ENCODE assay signal across 28 mouse cellular contexts in the genomic region with DNA sequence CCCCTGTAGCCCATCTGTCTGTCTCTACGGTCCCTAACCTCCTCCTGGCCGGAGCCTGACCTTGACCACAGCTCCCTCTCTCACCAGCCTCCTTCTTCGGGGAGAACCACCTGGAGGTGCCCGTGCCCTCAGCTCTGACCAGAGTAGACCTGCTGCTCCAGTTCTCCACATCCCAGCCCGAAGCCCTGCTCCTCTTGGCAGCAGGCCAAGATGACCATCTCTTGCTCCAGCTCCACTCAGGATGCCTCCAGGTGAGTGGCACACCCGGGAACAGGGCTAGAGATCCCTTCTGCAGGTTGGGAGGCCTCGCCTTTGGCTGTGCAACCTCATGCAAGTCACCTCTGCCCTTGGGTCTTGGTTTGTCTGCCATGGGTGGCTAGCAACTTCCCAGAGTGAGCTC. TPM values are rescaled to one million over a fixed set of nuclear protein-coding genes. Genes with fewer than 3 reads are reported as not detected.
DNase-seq lines count a peak whose midpoint lies in the region.
"Had no signal": no experiment of that assay in that cellular context is flagged by ENCODE, and none has a peak within 500 bp of the region (broad histone marks: within the 10 kb centered on the region; RNA-seq: fewer than 3 reads in every experiment).

No protein-coding gene starts in this region.

- WGBS in heart, embryonic 10.5 days: 85% methylated on average over 7 of the region's 7 CpGs

- peaks cover 34% of the 10 kb centered on the region for H3K4me1 ChIP-seq in heart, embryonic 10.5 days

- DNase-seq in gastrocnemius, postnatal 25 days: peak; percentile 8
- DNase-seq in gastrocnemius, postnatal 4 days (ENCODE audit: low spot score in 2 of 2): no peak
- DNase-seq in heart, embryonic 10.5 days (ENCODE audit: low spot score): no peak
- DNase-seq in heart, adult 18-20 months: no peak
- DNase-seq in testis, postnatal 10 days (ENCODE audit: low spot score): peak; percentile 57
- no peak for DNase-seq in testis, postnatal 14 days (ENCODE audit: low spot score)
- DNase-seq: adrenal gland, adult 2 months; adrenal gland, postnatal 14 days; B cell, adult 2 months; cerebellum, adult 11 months; cerebellum, adult 2 months; cerebellum, adult 9-11 months; kidney, adult 11 months; kidney, adult 8-10 months had no signal

- H3K36me3 ChIP-seq in heart, embryonic 10.5 days: peaks cover 64% of the 10 kb centered on the region
- H3K36me3 ChIP-seq: G1E; hindbrain, embryonic 10.5 days; hindbrain, embryonic 13.5 days had no signal

- H3K27me3 ChIP-seq in heart, embryonic 10.5 days (ENCODE audit: insufficient read depth, poor library complexity, severe bottlenecking): peaks cover 17% of the 10 kb centered on the region; the same call in 1 of the 2 replicates
- H3K27me3 ChIP-seq: embryonic facial prominence, embryonic 15.5 days; heart, embryonic 13.5 days; hindbrain, embryonic 13.5 days; intestine, embryonic 15.5 days had no signal

- H3K4me3 ChIP-seq in heart, embryonic 10.5 days: no peak overlapping the region
- H3K4me3 ChIP-seq: embryonic facial prominence, embryonic 12.5 days; embryonic facial prominence, embryonic 15.5 days; heart, embryonic 13.5 days; hindbrain, embryonic 10.5 days; hindbrain, embryonic 13.5 days; intestine, embryonic 15.5 days had no signal

- no peaks in the 10 kb centered on the region for H3K9me3 ChIP-seq in heart, embryonic 10.5 days
- H3K9me3 ChIP-seq: embryonic facial prominence, embryonic 12.5 days; embryonic facial prominence, embryonic 15.5 days; G1E; heart, embryonic 13.5 days; hindbrain, embryonic 10.5 days; hindbrain, embryonic 13.5 days; intestine, embryonic 15.5 days had no signal

- H3K27ac ChIP-seq in heart, embryonic 10.5 days: peak overlapping the region; percentile 33; the same call in 1 of the 2 replicates
- H3K27ac ChIP-seq: hindbrain, embryonic 10.5 days; hindbrain, embryonic 13.5 days had no signal

RNA-seq across cellular contexts. Expression of a gene that starts 18.6 kb away (rescaled TPM):
- total RNA-seq in gastrocnemius, postnatal 25 days (2021): 1 to 10 TPM; 6.5 to 9.4 TPM
- total RNA-seq in gastrocnemius, postnatal 4 days (2021): 10 to 100 TPM; 44.4 to 46.1 TPM
- 22.5 and 39.4 TPM in 2 replicates for polyA plus RNA-seq in heart, embryonic 10.5 days (2016; fragmentation: Nextera tagmentation; extraction: Ambion mirVana)
- total RNA-seq in heart, adult 18-20 months (2021): 10 to 100 TPM in 1 of 2 experiments, 1 to 10 TPM in 1; 9.9 to 11.5 TPM
- total RNA-seq: common myeloid progenitor, adult 5-6 weeks; granulocyte monocyte progenitor cell, adult 5-6 weeks had no signal
- polyA plus RNA-seq: G1E had no signal

RNA-seq across cellular contexts. Expression of a gene that starts 19.0 kb away (rescaled TPM):
- total RNA-seq in gastrocnemius, postnatal 25 days (2021): under 1 TPM in 1 of 2 experiments, not detected in 1; 0.67 TPM
- total RNA-seq in gastrocnemius, postnatal 4 days (2021): 1 to 10 TPM; 1.1 to 1.6 TPM
- polyA plus RNA-seq in heart, embryonic 10.5 days (2016; fragmentation: Nextera tagmentation; extraction: Ambion mirVana): 0.64 and 1.4 TPM in 2 replicates
- not detected for total RNA-seq in heart, adult 18-20 months (2021)
- total RNA-seq: CH12.LX; common myeloid progenitor, adult 5-6 weeks; G1E; granulocyte monocyte progenitor cell, adult 5-6 weeks; heart, postnatal 25 days had no signal
- polyA plus RNA-seq: forebrain, embryonic 11.5 days; forebrain, embryonic 14.5 days; G1E; hindbrain, embryonic 13.5 days; hindbrain, embryonic 16.5 days had no signal

RNA-seq across cellular contexts. Expression of a gene that starts 44.7 kb away (rescaled TPM):
- 1 to 10 TPM; 3.4 to 5.4 TPM for total RNA-seq in gastrocnemius, postnatal 25 days (2021)
- total RNA-seq in gastrocnemius, postnatal 4 days (2021): 10 to 100 TPM; 10.4 to 11.2 TPM
- 8.0 and 8.1 TPM in 2 replicates for polyA plus RNA-seq in heart, embryonic 10.5 days (2016; fragmentation: Nextera tagmentation; extraction: Ambion mirVana)
- 1 to 10 TPM; 7.0 to 8.2 TPM for total RNA-seq in heart, adult 18-20 months (2021)

RNA-seq across cellular contexts. Expression of a gene that starts 53.8 kb away (rescaled TPM):
- total RNA-seq in gastrocnemius, postnatal 25 days (2021): 10 to 100 TPM; 45.1 to 45.3 TPM
- total RNA-seq in gastrocnemius, postnatal 4 days (2021): 10 to 100 TPM; 50.3 to 53.7 TPM
- polyA plus RNA-seq in heart, embryonic 10.5 days (2016; fragmentation: Nextera tagmentation; extraction: Ambion mirVana): 54.8 and 65.1 TPM in 2 replicates
- 10 to 100 TPM; 55.8 to 58.3 TPM for total RNA-seq in heart, adult 18-20 months (2021)

Comparison
In these comparisons a context has a peak if more than half of its experiments do, and no peak if none do; other contexts are left out.
1. DNase-seq: peak in gastrocnemius, postnatal 25 days (single experiment) and testis, postnatal 10 days (single experiment); none in gastrocnemius, postnatal 4 days (0 of 2), heart, embryonic 10.5 days (single experiment), heart, adult 18-20 months (0 of 2) and testis, postnatal 14 days (single experiment).